Mouse (Mus musculus) WW6 (cell line): ENCODE measurements at regions not wholly inside any gene's neighbourhood (a gene's known extent, or its start where the extent isn't known, plus 50 kb on each side); places are given as distances from the start of the nearest gene placed in this dataset.

Source experiments
- DNase-seq: peaks from one replicate; pipeline ENCODE4 v3.0.0-alpha.2; 2013; ENCODE audit warnings: low read depth, low spot score

DNA sequence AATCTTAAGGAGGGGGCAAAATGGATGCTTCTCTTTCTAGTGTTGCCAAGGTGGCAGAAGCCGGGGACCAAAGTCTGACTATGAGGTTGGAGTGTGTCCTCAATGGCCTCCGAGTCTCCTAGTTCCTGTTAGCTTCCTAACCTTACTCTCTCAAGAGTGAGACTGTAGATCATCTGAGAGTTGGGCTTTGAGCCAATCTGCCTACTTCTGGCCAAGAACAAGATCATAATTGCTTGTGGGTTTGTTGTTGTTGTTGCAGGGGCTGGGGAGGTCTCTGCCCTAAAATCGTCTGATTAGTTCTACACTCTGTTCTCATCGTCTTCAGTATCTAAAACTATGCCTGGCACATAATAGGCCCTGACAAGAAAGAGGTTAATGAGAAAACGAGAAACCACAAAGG is 110.8 kb upstream of the Syt6 start:
- DNase-seq = no peak

DNA sequence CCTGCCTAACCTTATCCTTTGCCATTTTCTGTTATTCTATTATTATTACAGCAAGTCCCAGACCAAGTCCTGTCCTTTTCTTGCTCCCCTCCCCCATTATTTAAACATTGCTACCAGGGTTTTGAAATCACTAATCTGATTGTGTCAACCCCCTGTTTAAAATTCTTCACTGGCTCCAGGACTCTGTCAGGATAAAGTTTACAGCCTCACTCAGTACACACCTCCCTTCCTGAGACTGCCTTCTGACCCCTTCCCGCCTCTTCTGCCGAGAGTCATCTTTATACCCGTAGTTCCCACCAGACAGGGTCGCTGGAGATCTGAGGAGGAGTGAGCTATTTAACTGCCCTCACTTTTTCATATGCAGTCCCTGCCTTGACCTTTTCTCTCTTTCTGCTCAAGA is 110.3 kb upstream of the Syt6 start:
- DNase-seq = no peak

DNA sequence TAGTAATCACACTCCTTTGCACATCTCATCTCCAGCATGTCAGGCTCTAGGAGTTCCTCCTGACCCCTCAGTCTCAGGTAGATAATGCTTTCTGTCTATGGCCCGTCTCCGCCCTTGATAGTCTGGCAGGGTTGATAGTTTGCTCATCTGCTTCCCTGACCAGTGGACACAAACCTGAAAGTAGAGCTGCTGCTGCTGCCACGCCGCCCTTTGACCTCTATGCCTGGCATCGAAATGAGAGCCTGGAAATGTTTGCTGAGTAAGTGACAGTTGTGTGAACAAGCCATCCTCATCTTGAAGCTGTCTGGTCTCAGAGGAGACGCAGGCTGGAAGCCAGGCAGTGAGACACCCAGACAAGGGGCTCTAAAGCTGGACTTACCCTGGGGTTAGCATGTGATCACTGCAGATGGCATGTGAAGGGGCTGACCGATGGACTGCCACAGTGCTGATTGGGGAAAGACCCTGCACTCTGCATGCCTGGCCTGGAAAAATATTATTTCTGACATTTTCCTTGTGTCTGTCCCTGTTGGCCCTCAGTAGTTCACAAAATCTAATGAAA is 109.8 kb upstream of the Syt6 start:
- no peak for DNase-seq

DNA sequence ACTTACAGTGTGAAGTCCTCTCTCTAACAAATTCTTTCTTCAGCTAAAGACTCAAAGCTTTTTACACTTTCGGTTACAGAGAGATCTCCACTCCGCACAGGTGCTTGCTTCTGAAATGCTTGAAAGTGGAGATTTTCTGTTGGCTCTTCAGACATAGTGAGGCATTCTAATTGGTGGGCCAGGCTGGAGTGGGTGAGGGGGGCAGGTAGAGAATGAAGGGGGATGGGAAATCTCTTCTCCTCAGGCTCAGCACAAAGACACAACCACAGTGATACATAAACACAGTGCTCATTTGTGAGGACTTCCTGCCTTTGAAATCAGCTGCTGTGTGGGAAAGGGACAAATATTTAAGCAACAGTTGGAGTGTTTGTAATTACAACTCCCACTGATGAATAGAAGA is 109.1 kb upstream of the Syt6 start:
- DNase-seq = no peak

DNA sequence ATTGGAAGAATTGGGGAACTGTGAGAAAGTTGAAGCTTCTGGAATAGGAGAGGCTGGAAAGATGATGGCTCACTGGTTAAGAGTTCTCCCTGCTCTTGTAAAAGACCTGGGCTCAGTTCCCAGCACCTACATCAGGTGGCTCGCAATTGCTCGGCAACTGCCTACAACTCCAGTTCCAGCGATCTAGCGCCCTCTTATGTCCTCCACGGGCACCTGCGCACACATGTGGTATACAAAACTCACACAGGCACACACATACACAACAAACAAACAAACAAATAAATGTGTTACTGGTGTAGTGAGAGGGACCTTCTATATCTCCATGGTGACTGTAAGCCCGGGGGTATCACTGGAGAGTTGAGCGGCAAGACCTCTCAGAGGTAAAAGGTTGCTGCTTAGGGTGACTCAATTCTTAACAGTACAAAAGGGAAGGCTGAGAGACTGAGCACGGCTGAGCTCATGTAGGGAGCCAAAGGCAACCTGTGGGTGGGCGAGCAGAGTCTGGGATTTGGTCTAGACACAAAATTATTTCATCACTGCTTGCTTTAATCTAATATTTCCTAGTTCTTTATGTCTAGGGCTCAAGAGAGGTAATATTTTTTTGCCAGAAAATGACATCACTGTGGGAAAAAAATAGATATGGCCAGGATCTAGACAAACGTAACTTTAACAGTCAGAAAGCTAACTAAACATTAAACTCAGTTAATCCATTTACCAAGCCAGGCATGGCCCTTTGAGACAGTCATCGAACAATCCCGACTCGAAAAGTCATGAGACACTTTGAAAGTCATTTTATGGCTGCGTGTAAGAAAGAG is 104.2 kb upstream of the Syt6 start:
- no peak for DNase-seq

DNA sequence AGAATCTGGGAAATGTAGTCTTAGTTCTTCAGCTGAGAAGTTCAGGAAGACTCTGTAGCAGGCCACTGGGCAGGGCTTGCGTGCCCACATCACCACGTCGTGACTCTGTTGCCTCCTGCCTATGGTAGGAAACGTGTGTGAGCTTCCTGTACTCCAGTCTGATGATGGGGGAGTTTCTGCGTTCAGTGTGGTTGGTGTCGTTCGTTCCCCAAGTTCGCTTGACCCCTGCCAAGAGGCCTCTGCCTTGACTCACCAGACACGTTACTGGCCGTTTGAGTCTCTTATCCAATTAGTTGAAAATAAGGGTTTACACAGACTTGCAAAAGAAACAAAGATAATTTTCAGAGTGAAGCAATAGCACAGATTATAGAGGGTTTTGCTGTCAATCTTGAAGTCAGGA is 102.4 kb upstream of the Syt6 start:
- no peak for DNase-seq

DNA sequence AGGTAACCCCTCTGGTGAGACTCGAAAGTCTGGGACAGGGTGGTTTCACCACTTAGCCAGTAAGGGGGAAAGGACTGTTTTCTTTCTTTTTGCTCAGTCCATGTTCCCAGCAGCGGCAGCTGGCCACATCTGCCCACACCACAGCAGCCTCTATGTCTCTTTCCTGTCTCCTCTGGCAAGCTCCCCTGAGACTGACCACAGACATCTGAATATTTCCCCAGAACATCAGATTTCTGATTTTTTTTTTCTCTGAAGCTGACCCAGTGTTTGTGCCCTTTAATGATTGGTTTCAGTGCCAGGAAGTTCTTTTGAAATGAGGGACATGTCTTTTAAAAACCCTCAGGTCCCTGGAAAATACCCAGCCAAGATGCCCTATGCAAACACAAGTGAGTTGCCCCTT is 101.7 kb upstream of the Syt6 start:
- DNase-seq = no peak

DNA sequence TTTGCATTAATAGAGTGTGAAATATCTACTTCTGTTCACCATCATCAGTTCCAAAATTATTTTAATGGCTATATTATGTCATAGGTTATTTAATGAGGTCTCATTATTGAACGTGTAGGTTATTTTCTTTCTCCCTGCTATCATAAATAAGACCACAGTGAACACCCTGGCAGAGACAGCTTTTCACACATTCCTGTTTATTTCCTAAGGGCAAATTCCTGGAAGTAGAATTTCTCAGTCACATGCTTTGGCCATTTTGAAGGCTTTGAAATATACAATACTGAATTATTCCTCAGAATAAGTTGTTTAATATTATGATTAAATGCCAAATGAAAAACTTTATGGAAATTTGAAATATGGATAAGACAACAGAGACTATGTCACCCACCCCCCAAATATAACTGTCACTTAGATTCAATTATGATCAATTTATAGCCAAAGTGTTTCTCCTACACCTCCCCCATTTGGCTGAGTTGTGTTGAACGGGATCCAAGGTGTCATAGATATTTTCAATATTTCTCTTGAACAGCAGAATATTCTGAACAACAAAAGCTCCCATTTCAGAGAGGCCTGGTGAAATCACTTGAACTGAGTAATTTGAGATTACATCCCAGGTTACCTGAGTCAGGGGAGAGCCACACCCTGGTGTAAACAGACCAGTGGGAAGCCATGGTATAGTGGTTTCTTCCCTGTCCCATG is 95.0 kb upstream of the Syt6 start:
- no peak for DNase-seq

DNA sequence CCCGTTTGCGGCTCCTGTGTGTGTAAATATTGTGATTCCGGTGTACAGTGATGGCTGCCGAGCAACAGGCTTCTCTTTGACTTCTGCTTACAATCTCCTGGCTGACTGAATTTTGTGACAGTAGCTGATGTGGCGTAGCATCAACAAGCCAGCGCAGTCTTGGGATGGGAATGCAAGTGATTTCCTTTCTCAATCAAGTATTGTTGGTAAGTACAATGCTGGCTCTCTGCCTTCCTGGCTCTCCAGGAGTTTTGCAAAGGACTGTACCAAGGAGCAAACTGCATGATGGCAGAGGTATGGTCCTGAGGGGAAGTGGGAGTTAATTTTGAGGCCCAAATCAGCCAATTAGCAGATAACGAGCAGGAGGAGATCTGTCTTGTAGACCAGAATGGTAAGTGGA is 94.4 kb upstream of the Syt6 start:
- DNase-seq = no peak

DNA sequence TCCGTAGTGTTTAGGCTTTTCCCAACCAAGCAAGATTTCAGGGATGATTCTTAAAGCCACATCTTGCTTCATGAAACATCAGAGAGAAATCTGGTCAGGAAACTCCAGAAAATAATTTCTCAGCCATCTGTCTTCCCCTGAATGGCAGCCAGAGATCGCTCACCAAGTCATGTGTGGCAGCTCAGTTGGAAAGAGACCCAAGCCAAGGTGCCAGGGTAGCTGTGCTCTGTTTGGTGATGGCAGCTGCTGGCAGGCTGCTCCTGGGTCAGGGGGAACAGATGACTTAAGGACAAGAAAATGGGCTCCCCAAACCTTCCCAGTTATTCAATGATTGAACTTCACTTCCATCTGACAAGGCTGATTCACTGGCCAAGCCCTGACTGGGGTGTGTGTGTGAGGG is 91.7 kb upstream of the Syt6 start:
- DNase-seq = no peak

DNA sequence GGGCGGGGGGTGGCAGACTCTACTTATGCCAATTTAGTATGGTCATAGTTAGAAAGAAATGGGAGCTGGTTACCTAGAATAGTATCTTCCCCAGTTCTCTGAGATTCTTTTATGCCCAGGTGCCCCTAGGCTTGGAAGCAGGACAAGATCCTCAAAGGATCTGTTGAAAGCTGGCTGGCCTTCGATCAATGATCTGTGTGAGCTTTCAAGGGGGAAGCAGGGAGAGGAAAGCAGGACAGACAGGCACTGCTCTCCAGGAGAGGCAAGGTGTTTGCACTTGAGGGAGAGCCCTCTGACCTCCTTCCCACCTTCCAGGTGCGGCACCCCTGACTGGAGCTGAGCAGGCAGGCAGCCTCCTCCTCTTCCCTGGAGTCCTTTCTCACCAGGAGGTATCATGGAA is 91.3 kb upstream of the Syt6 start:
- DNase-seq = no peak

DNA sequence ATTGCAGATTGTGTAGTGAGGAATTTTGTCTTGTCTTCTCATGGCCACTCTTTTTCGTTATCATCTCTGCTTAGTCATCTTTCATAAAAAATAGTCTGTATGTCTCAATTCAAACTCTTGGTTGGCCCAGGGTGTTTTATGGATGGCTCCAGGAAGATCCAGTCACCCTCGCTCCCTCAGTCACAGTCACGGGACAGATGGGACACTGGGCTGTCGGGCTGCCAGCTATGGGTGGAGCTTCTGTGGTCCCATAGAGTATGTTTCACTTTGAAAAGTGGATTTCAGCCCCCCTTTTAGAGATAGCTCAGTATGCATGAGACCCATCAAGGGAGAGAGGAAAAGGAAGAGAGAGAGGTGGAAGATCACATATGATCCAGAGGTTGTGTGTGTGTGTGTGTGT is 85.2 kb upstream of the Syt6 start:
- DNase-seq = no peak

DNA sequence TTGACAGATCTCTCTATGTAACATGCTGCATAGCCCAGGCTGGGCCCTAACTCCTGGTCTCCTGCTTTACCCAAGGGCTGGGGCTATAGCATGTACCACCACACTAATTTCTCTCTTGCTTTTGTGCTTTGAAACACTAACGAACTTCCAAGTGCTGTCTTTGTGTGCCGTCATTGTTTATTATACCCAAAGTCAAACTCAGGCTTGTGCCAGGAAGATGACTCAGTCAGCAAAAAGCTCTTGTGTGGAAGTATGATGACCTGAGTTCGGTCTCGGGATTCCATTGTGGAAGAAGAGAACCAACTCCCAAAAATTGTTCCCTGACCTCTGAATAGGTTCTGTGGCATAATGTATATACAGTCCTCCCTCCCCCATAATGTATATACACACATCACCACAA is 84.1 kb upstream of the Syt6 start:
- DNase-seq = no peak

DNA sequence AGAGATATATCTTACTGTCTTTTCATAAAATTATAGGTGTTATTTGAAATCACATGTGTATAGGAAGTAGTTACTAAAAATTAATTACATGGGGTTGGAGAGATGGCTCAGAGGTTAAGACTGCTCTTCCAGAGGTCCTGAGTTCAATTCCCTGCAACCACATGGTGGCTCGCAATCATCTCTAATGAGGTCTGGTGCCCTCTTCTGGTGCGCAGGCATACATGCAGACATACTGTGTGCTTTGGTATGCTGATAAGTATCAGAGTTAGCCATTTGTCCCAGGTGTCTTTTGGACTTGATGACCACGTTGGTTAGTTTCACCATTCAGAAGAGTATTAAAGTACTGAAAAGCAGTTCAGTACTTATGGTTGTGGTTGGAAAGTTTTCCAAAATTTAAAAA is 82.8 kb upstream of the Syt6 start:
- no peak for DNase-seq

DNA sequence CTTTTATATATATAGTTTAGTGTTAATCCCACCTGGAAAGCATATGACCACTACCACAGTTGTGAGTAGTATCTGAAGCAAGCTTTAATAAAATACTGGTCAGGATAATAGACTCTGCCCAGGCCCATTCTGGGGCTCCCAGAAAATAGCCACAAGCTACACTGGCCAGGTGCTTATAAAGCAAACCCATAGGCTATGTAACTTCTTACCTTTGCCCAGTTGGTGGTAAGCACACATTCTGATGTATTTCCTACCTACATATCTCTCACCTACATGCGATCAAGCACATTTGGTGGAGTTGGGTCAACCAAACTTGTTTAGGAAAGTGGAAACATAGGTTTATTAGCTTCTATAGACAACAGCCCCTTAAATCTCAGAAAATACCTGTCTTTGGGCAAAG is 81.4 kb upstream of the Syt6 start:
- no peak for DNase-seq

DNA sequence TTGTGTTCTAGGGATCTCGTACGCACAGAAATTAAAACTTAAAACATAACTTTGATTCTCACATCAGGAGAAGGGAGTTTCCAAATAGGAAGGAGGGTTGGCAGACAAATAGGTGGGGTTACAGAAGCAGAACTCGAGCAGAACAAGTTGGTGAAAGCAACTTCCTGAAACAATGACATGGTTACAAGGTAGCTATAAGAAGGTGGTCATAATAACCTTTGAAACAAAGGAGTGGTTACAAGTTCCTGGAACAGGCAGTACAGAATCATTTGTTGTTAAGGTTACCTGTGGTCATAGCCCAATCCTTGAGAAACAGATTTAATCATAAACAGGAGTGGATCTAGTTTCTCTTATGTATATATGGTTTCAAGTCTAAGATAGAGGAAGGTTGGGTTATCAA is 81.0 kb upstream of the Syt6 start:
- no peak for DNase-seq

DNA sequence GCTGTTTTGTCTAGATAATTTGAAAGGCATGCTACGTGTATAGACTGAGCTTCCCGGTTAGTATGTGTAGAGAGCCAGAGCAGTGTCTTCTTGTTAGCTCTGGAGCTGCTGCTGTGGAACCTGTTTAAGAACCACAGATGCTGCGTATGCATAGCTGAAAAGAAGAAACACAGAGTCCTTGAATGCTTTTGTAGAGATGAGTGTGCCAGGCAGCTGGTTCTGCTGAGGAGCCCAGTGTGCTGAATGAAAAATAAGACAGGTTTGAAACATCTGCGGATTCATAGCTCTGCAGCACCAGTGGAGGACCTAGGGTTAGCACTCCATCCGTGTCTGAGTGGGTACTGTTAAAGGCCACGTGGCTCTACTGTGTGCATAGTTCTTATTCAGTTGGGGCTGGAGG is 78.9 kb upstream of the Syt6 start:
- no peak for DNase-seq

DNA sequence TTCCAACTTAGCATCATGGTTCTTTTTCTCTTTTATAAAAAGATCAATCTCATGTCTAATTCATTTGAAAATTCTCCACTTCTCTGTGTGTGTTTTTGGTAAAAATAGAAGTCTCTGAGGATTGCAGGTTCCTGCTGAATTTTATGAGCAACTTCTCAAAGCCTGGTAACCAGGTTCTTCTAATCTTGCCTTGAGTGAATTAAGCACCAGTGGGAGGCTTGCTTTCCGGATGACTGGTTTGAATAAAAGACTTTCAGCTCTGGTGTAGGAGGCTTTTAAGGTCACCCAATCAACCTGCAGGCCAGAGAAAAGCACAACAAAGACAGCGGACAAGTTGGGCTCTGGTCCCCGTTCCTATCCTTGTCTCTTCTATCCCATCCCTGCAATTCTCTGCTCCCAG is 78.3 kb upstream of the Syt6 start:
- DNase-seq = no peak

DNA sequence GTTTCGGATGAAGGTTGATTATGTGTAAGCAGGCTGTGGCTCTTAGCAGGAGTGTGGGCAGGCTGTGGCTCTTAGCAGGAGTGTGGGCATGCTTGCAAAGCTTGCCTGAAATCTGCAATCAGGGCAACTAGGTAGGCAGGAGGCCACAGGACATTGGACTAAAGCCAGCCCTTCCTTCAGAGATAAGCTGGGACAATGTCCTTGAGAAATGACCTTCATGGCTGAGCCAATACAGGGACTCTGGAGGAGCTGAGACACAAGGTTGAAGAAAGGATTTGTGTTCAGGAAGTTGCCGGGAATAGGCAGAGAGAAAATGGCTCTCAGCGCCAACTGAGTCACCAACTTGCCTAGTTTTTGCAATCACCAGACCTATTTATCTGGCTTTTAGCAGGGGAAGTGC is 77.3 kb upstream of the Syt6 start:
- DNase-seq = no peak

DNA sequence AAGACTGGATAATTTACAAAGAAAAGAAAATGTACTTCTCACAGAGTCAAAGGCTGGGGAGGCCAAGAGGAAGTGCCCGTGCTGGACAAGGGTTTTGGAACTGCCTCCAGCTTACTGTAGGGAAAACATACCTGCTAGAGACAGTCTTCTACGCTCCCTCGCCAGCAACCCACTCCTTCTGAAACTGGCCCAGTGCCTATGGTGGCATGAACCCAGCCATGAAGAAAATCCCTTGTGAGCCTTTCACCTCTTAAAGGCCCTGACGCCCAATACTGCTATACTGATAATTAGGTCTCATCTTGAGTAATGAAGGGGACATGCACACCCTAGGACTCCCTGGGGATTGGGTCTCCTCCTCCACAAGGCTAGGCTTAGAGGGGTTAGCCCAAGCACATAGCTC is 76.6 kb upstream of the Syt6 start:
- no peak for DNase-seq

DNA sequence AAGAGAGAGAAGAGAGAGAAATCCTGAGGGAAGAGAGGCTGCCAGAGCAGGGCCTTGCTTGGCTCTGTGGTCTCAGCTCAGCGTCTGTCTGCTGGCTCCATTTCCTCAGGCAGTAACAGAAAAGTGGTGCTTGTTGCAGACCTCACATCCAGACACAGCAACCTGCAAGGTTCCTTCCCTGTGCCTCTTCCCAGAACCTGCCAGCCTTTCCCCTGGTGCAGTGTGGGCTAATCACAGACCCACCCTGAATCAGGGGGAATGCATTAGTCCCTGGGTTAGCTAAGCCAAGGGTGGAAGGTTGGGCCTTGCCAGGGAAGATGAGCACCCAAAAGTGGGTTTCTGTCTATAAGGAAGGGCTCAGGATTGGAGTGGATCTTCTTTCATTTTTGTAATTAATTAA is 75.2 kb upstream of the Syt6 start:
- no peak for DNase-seq

DNA sequence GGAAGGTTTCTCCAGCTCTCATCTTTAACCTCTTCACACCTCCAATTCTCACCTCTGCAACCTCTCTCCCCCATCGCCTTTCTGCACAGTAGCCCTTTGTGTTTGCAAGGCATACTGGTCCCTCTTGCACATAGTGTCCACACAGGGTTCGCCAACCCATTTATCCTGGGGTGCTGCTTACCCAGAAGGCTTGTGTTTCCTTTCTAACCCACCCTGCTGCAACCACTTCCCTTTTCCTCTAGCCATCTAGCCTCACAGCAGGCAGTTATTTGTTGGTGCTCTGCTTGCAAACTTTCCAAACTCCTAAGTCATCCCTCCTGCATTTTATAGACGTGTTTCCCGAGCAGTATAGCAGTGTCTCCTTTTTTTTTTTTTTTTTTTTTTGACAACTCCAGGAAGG is 74.7 kb upstream of the Syt6 start:
- DNase-seq = no peak

DNA sequence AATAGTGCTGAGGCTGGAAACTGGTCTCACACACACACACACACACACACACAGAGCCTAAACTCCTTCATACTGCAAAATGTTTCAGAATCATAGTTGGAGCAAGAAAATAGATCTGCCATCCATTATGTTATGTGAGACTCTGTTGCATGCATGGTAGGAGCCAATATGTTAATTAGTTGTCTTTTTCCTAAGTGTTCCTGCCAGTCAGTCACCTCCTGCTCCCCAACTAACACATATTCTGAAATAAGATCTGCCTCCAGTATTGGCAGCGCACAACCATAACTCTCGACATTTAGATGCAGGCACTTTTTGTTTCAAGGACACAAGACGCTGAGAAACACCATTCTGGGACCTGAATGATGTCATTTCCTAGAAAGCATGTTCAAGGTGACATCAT is 70.9 kb upstream of the Syt6 start:
- no peak for DNase-seq
